Mouse (Mus musculus): ENCODE results near the gene Zbtb38.
A peak's percentile ranks its signal among the peaks of the same experiment; 100 is the strongest.

Zbtb38 gene

DNA sequence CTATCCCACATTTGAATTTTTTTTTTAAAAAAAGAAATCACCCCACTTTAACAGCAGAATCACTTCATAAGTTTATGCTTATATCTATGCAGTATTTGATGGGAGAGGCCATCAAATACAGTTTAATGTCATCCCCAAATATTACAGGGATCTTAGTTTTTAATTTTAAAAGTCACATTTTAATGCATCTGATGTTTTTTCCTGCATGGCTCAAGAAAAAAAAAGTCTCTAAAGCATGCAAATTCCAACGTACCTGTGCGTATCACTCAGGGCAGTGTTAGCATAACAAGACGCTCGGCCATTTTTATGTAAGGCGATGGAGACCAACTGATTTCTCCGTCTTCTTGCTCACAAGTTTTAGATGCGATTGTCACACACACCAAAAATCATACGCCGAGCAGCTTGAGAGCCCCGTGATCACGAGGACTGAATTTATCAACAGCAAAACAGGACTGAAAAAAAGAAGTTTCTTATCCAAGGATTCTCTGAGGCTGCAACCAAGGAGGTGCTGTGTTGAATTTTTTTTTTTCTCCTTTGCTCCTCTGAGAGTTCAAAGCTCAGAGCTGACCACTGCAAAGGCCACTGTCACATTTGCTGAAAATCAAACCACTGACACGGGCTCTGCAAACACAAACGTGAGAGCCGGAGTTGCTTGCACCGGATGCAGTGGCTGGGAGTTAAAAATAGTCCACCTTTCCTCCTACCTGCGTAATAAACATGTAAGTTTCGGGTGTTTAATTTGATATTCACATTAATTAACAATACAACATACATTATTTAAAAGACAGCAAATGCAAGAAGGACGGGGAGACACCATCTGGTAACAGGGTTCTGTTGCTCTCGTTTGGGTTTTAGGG, 21.4 kb downstream of the Zbtb38 start:
- DNase-seq (ENCODE audit: low spot score in 2 of 2), result no peak

DNA sequence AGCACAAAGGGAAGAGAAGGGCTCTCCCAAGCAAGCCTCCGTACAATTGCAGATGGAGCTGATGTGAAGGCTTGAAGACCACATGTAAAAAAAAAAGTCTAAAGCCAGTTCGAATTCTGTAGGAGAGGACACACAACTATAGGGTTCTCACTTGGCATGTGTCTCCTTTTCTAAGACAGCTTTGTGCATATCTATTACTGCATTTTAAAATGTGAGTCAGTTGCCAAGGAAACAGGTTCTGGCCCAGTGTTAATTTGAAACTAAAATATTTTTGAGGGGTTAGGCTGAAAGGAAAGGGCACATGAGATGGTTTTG, 22.4 kb downstream of the Zbtb38 start:
- DNase-seq (ENCODE audit: low spot score in 2 of 2), result no peak

DNA sequence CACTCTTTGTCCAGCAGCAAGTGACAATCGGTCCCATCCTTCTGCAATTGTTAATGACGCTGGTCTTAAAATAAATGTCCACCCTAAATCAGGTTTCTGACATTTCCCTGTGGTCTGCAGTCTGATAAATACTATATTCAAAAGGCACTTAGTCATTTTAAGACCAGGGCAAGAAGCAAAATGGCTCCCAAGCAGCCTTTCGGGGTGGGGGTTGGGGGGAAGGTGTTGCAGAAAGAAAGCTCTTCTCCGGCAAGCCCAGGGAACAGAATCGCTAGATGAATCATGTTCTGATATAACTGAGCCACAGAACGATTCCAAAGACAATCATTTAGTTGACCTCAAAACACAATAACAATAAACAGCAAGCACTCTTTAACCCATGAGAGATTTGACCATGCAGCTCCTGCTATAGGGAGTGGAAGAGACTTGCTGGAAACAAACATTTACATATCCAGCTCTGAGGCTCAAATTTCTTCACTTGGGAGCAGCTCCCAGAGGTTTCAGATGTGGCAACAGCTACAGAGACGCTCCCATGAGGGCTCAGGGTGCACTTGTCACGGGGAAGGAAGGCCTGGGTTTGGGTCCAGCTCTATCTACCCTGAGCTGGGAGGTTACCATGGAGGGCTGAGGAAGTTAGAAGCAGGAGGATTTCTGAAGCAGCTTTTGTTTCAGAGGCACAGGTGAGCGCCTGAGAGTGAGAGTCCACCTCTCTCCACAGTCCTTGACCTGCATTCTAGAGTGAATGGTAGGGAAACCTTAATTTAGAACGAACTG, 22.9 kb downstream of the Zbtb38 start:
- no peak for DNase-seq (ENCODE audit: low spot score in 2 of 2)

DNA sequence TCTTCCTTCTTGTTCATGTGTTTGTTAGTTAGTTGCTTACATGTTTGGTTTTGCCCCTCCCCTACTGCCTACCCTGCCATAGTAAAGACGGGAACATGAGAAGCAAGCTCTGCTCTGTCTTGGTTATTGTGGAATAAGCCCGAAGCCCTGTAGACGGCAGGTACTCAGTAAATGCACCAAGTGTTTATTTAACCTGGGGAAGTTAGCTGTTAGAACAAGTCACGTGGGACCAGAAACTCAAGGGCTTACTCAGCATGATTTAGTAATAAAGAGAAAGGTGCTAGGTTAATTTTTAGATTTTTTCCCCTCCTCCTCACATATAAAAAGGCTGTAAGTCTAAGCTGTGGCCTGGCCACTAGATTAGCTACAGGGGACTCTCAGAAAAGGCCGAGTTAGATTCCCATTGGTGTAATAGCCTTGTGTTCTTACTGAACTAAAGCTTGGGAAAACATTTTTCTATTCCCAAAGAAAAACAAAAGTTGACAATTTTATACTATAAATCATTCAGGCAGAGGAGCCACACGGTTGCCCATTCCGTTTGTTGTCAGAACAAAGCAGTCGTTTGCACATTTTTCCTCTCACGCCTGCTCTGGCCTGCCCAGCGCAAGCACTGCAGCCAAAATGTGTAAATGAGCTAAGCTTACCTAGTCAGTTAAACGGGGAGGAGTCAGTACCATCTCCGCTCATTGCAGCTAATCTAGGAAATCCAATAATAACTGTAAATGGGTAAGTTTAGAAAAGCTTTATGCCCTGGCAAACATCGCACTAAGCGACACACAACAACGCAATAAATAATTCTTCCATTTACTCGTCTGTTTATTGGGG, 24.1 kb downstream of the Zbtb38 start:
- no peak for DNase-seq (ENCODE audit: low spot score in 2 of 2)

DNA sequence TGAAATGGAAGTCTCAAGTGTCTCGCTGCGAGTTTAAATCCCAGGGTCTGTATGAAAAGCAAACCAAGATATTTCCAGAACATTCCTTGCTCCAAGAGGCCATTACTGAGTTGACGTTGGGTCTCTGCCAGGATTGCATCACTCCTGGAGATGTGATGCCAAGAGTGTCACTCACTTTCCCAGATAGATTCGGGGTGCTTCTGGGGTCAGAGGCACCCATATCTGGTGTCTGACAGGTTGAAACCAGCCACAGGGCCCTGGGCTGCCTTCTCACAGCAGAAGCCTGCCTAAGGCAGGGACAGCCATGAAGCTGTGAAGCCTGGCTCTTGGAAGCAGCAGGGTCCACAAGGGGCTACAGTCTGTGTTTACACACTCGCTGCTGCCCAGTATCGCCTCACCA, 24.9 kb downstream of the Zbtb38 start:
- no peak for DNase-seq (ENCODE audit: low spot score in 2 of 2)

DNA sequence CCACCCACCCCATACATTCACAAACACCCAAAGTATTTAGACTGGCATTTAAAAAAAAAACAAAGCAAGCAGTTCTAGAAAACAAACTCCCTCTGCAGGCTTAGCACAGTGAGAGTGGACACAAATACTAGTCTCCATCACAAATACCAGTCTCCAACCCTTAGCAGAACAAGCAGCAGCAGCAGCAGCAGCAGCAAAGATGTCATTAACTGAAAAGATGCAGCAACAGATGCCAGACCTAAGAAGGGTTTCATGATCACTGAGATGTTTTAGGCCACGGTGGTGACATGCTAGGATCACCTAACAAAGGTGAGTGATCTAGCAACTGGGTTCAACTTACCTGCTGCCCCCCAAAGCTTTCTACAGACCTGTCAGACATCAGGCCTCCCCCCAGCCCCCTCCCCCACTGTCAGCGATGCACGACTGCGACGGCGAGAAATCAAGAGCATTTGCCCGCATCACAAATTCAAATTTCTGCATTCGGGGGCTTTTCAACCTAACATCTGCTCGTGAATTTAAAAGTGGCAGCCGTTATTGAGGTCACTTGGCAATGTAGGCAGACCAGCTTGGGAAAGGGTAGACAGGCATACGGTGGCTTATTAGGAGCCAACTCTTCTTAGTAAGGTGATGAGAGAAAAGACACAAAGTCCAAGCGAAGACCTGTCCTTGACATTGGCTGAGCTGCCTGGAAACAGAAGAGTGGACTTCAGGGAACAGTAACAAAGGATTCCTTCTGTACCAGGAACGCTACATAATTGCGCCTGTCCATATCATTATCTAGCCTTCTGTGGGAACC, 26.1 kb downstream of the Zbtb38 start:
- DNase-seq (ENCODE audit: low spot score in 2 of 2), result no peak

DNA sequence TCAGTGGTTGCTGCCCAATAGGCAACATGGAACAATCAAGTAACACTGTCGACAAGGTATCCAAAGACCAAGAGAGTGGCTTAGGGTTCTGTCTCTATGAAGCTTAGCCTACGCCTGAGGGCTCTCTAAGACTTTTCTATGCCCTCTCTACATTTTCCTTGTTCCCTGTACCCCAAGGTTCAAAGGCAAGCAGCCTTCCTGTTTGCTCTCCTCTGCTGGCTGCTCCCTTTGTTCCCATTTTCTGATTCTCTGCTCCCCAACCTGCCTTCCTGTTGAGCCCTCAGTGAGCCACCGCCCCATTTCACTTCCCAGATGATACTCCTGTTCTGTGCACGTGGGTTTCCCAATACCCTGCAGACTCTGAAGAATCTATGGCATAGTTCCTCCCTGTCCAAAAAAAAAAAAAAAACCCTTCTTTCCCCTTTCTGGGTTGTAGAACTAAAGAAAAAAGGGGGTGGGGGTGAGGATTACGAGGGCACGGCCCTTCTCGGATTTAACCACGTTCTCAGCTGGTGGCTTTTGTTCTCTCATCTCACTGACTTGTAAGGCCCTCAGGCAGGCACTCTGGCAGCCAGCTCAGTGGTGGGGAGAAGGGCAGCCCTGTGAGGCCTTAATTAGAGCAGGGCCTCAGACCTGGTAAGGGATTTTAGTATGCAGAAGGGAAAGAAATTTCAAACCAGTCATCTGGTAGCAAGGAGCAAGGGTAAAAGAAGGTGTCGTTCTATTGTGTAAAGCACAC, 26.9 kb downstream of the Zbtb38 start:
- DNase-seq (ENCODE audit: low spot score in 2 of 2), result peak in 1 of 2 experiments; percentile 19

DNA sequence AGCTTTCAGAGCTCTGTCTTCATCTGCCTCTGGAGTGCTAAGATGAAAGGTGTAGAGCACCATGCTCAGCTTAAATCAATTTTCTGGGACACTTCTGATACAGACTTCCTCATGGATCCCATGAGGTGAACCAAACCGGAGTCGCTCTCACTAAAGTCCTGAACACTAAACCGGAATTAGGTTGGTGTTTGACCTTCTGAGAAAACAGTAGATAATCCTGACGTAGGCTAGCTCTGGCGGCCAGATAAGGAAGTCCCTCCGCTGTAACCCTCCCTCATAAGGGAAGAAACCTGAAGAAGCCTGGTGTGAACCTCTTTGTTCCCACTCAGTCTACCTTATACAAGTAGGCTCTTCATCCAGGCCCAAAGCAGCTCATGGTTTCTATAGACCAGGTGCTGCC, 29.0 kb downstream of the Zbtb38 start:
- DNase-seq (ENCODE audit: low spot score in 2 of 2), result no peak

DNA sequence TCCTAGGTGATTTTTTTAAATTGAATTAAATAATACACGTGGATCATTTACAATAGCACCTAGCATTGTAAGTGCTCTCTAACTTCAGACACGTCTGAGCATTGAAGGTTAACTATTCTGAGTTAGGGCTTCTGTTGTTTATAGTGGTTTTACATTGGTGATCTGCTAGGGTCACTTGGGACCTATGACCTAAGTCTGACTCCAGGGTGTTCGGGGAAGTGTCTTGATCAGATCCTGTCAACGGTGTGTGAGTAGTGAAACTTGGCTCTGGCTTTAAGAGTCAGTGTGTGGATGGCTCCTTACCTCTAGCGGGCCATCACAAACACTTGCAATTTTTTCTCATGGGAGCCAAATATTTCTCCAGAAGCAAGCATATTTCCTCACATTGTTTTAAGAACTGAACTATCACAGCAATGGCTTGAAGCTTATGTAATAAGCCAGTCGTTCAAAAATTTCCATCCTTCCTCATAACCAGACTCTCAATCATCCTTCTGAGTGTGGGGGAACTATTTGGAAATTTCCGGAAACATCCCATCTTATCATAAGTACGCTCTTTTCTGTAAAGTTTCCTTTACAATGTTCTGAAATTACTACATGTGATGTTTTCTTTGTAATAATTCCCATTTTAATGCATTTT, 31.4 kb downstream of the Zbtb38 start:
- no peak for DNase-seq (ENCODE audit: low spot score in 2 of 2)

DNA sequence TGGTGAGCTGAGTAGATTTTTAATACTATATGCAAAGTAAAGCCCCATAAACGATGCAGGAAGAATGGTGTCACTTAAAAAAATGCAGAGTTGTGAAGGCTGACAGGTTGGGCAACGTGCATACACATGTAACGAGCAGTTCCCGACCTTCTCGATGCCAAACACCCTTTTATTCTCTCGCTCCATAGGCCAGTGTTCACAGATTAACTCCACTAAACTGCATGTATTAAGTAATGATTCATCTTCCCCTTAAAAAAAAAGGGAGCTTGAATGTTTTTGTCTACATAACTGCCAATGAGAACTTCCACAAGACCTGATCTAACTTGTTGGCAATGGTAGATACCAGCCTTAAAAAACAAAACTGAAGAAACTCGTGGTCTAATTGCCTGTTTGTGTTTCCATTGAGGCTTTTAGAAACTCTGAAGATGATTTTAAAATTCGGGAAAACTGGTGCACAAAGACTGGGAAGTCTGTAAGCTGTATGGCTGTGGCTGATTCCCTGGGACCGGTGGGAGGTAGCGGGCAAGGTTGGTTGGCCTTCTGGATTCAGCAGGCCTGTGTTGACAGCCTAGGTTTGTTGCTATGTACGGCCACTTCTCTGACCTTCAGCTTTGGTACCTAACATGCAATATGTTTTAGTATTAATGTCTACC, 32.0 kb downstream of the Zbtb38 start:
- no peak for DNase-seq (ENCODE audit: low spot score in 2 of 2)

DNA sequence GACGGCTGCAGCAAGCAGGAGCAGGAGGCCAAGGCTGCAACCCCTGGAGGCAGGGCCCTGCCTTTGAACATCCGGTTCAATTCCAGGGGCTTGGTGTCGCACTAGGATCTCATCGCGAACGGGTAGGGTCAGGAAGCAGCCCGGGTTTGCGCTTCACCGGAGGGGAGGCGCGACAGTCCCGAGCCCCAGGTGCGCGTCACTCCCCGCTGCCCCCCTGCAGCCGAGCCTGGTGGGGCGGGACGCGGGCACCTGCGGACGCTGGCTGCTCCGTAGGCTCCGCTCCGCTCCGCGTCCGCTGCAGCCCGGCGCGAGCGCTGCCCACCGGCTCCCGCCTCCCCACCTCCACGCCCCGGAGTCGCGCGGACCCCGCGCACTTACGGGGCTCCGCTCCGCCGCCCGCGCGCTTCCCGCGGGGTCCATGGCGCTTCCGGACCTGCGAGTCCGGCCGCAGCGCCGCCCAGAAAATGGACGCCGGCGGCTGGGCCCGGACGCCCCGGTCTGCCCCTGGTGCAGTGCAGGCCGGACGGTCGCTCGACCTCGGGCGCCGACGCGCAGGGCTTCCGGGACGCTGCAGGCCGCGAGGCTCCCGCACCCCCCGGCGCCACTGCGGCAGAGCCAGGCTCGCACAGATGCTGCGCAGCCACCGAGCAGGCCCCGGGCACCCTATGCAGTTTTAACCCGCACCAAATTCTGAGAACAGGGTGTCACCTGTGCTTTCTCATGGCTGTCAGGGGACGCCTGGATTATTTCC, 33.0 kb downstream of the Zbtb38 start:
- peak in 1 of 2 experiments; percentile 63 for DNase-seq (ENCODE audit: low spot score in 2 of 2)

DNA sequence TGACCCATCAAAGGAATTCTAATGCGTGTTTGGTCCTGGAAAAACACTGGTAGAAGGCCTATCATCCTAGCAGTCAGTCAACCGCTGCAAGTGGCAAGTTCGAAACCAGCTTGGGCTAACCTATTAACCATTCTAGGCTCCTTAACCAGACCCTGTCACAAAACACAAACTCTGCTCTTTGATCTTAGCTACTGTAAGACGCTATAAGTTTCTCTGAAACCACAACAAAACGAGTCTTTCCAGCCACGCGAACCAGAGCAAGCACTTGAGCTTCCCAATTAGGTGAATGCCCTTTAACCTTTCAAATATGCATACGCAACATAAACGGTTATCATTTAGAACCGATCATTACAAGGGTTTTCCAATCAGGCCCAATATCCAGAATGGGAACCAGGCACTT, 33.7 kb downstream of the Zbtb38 start:
- no peak for DNase-seq (ENCODE audit: low spot score in 2 of 2)

DNA sequence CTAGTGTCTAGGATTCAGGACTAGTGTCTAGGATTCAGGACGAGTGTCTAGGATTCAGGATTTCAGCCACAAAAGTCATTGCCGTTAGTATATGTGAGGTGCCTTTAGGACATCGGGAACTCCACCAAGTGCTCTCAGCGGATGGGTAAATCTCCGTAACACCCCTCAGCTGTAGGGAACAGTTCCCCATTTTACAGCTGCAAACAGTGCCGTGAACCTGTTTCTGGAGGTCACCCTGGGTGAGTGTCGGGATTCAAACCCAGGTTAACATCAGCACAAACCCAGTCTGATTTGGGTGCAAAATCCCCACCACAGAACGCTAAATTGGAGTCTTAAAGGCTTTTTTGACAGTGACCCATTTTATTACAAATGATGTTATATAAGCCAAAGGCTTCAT, 34.2 kb downstream of the Zbtb38 start:
- no peak for DNase-seq (ENCODE audit: low spot score in 2 of 2)

DNA sequence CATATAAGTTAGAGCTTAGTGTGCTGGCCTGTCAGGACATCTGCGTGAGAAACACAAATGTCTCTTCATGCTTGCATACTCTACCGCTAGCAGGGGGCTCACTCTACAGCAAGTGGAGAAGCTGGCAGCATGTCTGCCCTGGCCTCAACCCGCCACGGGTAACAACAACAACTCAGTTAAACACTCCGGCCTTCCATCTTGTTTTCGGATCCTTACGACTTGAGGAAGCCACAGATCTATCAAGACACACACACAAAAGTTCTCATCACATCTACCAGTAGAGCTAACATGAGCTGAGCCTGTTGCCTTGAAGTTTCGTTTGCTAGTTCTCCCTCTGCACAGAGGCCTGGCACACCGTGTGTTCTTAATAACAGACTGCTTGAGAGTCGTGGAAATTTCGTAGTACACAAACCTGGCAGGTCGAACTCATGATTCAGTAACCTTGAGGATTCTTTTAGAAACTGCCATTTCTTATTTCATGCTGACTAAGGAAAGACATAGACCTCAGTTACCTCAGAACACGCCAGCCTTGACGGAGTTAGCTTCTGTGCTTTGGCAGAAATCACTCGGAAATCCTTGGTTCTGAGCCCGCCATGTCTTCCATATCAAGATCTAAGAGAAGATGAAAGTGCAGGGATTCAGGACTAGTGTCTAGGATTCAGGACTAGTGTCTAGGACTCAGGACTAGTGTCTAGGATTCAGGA, 34.8 kb downstream of the Zbtb38 start:
- no peak for DNase-seq (ENCODE audit: low spot score in 2 of 2)

DNA sequence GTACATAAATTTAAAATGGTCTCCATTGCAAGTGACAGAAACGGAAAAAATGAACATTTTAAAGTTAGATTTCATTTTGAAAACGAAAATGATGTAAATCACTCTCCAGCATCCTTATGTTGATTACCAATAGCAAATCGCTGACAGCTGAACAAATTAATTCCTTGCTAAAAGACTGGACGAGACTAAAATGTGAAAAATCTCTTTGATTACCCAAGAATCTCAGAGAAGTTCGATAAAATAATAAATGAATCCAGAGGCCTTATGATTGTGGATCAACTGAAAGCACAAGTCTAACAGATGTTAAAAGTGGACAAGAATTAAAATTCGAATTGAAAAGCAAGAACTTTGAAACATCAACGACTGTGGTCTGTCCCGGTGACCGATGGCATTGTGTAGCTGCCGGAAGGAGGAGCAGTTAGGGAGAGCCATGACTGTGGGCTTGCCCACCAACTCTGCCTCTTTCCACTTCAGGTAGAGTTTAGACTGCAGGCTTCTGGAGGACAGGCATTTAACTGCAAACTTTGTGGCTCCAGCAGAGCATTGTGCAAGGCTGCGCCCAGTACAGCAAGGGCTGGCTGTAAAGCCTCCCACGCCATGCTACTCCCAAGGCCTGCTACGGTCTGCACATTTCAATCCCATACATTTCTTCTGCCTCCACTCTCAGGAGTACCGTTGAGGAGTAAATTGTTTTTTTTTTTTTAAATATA, 35.7 kb downstream of the Zbtb38 start:
- no peak for DNase-seq (ENCODE audit: low spot score in 2 of 2)

DNA sequence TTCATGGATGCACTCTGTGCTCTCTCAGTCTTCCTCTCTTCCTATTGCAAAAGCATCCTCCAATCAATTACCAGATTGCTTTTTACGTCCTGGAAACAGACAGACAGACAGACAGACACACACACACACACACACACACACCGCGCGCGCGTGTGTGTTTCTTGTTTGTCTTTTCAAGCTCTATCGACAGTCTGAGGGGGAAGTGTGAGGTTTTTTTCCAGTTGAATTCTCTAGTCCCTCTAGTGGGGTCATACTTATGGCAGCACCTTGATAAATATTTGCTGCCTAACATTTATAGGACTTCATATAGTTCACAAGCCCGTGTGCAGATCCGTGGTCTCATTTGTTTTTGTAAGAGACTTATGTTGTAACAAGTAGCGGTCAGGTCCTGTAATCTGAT, 36.5 kb downstream of the Zbtb38 start:
- no peak for DNase-seq (ENCODE audit: low spot score in 2 of 2)

DNA sequence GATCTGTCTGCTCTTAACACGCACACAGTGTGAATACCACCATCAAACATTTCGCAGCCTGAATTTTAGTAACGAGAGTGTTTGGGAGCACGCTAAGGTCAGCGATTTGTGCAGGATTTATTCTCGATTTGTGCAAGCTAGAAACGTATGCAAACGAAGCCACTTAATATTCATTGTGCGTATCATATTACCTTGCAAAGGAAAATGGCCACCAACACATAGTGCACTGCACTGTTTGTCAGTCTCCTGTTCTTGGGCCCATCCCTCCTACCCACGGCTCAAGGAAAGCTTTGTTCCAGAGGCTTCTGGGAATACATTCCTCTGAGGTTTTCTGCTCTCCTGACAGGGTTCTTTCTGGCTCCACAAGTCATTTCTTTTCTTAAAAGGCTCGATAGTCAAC, 37.5 kb downstream of the Zbtb38 start:
- DNase-seq (ENCODE audit: low spot score in 2 of 2), result no peak
